Mouse (Mus musculus): ENCODE results near the gene Mis12.
A peak's percentile ranks its signal among the peaks of the same experiment; 100 is the strongest.

The Mis12 gene

GRCm38 (mm10) chr11:71018416-71019200, 803 bp upstream of the Mis12 start:
- DNase-seq (ENCODE audit: low spot score), result no peak

- DNase-seq (ENCODE audit: low spot score), result peak; percentile 51
These were observed 8.9 kb downstream of the Mis12 start for GRCm38 (mm10) chr11:71028280-71028679.

GRCm38 (mm10) chr11:71029403-71030118, 10.2 kb downstream of the Mis12 start:
- DNase-seq (ENCODE audit: low spot score), result no peak

- no peak for DNase-seq (ENCODE audit: low spot score)
These were observed 12.7 kb downstream of the Mis12 start for GRCm38 (mm10) chr11:71032070-71032469.

GRCm38 (mm10) chr11:71032491-71033162, 13.2 kb downstream of the Mis12 start:
- no peak for DNase-seq (ENCODE audit: low spot score)

GRCm38 (mm10) chr11:71033163-71033761, 13.9 kb downstream of the Mis12 start, which contains the start of gene 6330403K07Rik:
6330403K07Rik (minus strand) TSS chr11:71033513.
- no peak for DNase-seq (ENCODE audit: low spot score)

- DNase-seq (ENCODE audit: low spot score), result no peak
These were observed 20.3 kb downstream of the Mis12 start for GRCm38 (mm10) chr11:71039526-71040298.

GRCm38 (mm10) chr11:71052554-71052953, 33.1 kb downstream of the Mis12 start:
- peak; percentile 66 for DNase-seq (ENCODE audit: low spot score)

GRCm38 (mm10) chr11:71076342-71076741, 56.9 kb downstream of the Mis12 start:
- DNase-seq (ENCODE audit: low spot score), result no peak

Measured in adipocyte (in vitro differentiated cells).